Mouse (Mus musculus) gastrocnemius, postnatal 25 days (tissue): ENCODE measurements around the gene Lipa. TPM values are rescaled to one million over a fixed set of nuclear protein-coding genes. Genes with fewer than 3 reads are reported as not detected.

Experiments used
- DNase-seq: peaks from one replicate; pipeline ENCODE4 v3.0.0; 2022
- total RNA-seq, 2 experiments: library from RNA; stranded (reverse); gene quantifications; 1 replicate in 1 of 2; 2 replicates in 1 of 2; pipeline ENCODE4 v1.2.3; 2021

The Lipa gene
- total RNA-seq, 2 experiments from 2014 or later, result 6.5 to 9.7 TPM

GRCm38 (mm10) chr19:34464453-34464852 is 62.8 kb downstream of the Lipa start:
- no peak for DNase-seq

- DNase-seq, result no peak
Measured at GRCm38 (mm10) chr19:34461451-34462019, 65.7 kb downstream of the Lipa start.

- no peak for DNase-seq
Measured at GRCm38 (mm10) chr19:34450784-34451370, 76.4 kb downstream of the Lipa start.

GRCm38 (mm10) chr19:34448851-34449250 is 78.4 kb downstream of the Lipa start:
- DNase-seq, result no peak

- peak; percentile 6 for DNase-seq
Measured at GRCm38 (mm10) chr19:34445410-34446012, 81.8 kb downstream of the Lipa start.

GRCm38 (mm10) chr19:34444785-34445184 is 82.5 kb downstream of the Lipa start:
- DNase-seq, result no peak

Other genes starting within 250 kb of the Lipa start
- 1 to 10 TPM; 3.7 to 5.5 TPM for gene Fas, start 236.8 kb downstream of the Lipa start, total RNA-seq
- not detected for gene Ch25h, start 52.3 kb downstream of the Lipa start, total RNA-seq
- gene Ifit2, start 23.2 kb upstream of the Lipa start, total RNA-seq, result 1 to 10 TPM in 1 of 2 experiments, under 1 TPM in 1; 0.92 to 1.7 TPM
- under 1 TPM; 0.88 to 0.95 TPM for gene Ifit3, start 56.1 kb upstream of the Lipa start, total RNA-seq
- not detected for gene Ifit1bl1, start 74.5 kb upstream of the Lipa start, total RNA-seq
- under 1 TPM; 0.23 to 0.70 TPM for gene Ifit3b, start 80.5 kb upstream of the Lipa start, total RNA-seq
- not detected for gene Ifit1bl2, start 113.3 kb upstream of the Lipa start, total RNA-seq
- under 1 TPM; 0.43 to 0.54 TPM for gene Ifit1, start 113.4 kb upstream of the Lipa start, total RNA-seq
- 1 to 10 TPM in 1 of 2 experiments, under 1 TPM in 1; 0.54 to 1.2 TPM for gene Slc16a12, start 219.8 kb upstream of the Lipa start, total RNA-seq